Mouse (Mus musculus) cerebellum, adult 2 months (tissue): ENCODE measurements around the gene Map4k3. TPM values are rescaled to one million over a fixed set of nuclear protein-coding genes. Genes with fewer than 3 reads are reported as not detected.
"Not testable (repeated sequence)": the region's sequence is repeated elsewhere in the genome, so short reads cannot be mapped to it uniquely, and the experiment has no call there.

ENCODE experiments used
- DNase-seq, 2 experiments: peaks; one replicate each; pipeline ENCODE4 v3.0.0; 2021
- H3K27ac ChIP-seq: fragments of 200-500 bp; 2 replicates; pipeline ENCODE4 v1.5.1; 2012; ENCODE audit warnings: low read length, control low read depth, inconsistent platforms; ENCODE audit not compliant: insufficient read depth
- H3K27me3 ChIP-seq: fragments of 200-500 bp; 2 replicates; pipeline ENCODE4 v1.6.1; 2012; ENCODE audit warnings: inconsistent platforms, mild to moderate bottlenecking, low read length, moderate library complexity; ENCODE audit not compliant: control insufficient read depth, insufficient read depth
- H3K4me1 ChIP-seq: fragments of 200-500 bp; 2 replicates; pipeline ENCODE4 v1.6.1; 2011; ENCODE audit warnings: low read length; ENCODE audit not compliant: control insufficient read depth, insufficient read depth
- H3K4me3 ChIP-seq: fragments of 200-500 bp; replicated peaks from 2 replicates; pipeline ENCODE3; 2011; ENCODE audit warnings: mild to moderate bottlenecking, low read depth, low read length, control low read depth; ENCODE audit not compliant: insufficient read depth
- CTCF ChIP-seq: fragments of 200-500 bp; IDR thresholded peaks from 2 replicates; pipeline ENCODE4 v1.5.1; 2011; ENCODE audit warnings: low read depth, mild to moderate bottlenecking, control low read depth, low read length, moderate library complexity, borderline replicate concordance; ENCODE audit not compliant: insufficient read depth
- POLR2A ChIP-seq: fragments of 200-500 bp; IDR thresholded peaks from 2 replicates; pipeline ENCODE4 v1.6.1; 2011; ENCODE audit warnings: low read length, control low read depth, borderline replicate concordance; ENCODE audit not compliant: insufficient read depth
- WGBS: fragments of 180-500 bp; shearing (Covaris S2); methylation state at CpG from one replicate; pipeline ENCODE4 v1.1.7; 2018; 5-methylcytosine and 5-hydroxymethylcytosine counted together
- polyA plus RNA-seq: library from polyadenylated mRNA; depleted of rRNA; stranded (reverse); fragments of >200 nt; gene quantifications from 2 replicates; pipeline ENCODE4 v1.2.3, GENCODE M21; 2012

Map4k3 gene
- polyA plus RNA-seq, 1 experiment, result 45.3 TPM

DNA sequence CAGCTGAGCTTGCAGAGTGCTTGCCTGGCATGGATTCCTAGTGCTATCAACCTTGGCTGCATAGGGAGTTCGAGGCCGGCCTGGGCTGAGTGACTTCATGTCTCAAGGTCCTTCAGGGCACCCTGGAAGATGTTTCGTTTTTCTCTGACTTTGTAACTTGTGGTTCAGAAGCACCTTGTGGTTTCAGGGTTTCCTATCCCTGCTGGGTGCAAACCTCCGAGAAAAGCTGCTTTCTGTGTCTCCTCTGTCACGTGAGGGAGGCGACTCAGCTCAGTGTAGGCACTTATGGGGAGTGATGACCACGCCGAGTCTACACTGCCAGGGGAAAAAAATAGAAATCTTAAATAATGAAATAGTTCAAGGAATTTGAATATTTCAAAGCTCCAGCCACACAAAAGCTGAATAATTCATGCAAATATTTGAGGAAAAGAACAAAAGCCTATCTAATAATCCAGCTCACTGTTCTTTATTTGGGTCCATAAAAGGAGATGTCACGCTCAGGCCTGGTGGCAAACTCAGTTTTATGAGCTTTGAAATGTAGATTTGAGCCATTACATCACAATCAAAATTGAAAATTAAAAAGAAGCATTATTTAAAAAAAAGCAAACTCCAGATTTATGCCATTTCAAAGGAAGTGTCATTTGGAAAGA lies 34.2 kb upstream of the Map4k3 start:
- no peak for TF ChIP-seq POLR2A
- no peak for TF ChIP-seq CTCF
- no peak for DNase-seq
- WGBS, result 78% methylated on average over 9 of the region's 9 CpGs
- H3K27ac ChIP-seq, result no peak overlapping the region
- H3K27me3 ChIP-seq, result no peaks in the 10 kb centered on the region
- no peaks in the 10 kb centered on the region for H3K4me1 ChIP-seq
- H3K4me3 ChIP-seq, result no peak overlapping the region

DNA sequence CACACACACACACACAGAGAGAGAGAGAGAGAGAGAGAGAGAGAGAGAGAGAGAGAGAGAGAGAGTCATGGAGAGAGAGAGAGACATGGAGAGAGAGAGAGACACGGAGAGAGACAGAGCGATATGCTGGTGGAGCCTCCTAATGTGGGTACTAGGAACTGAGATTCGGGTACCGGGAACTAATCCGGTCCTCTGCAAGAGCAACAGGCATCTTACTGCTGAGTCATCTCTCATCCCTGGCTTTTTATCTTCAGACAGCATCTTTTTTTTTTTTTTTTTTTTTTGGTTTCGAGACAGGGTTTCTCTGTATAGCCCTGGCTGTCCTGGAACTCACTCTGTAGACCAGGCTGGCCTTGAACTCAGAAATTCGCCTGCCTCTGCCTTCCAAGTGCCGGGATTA lies 32.9 kb upstream of the Map4k3 start:
- not testable (repeated sequence) for H3K27ac ChIP-seq, DNase-seq, H3K27me3 ChIP-seq, H3K4me3 ChIP-seq, H3K4me1 ChIP-seq
- 92% methylated on average over 8 of the region's 8 CpGs for WGBS

DNA sequence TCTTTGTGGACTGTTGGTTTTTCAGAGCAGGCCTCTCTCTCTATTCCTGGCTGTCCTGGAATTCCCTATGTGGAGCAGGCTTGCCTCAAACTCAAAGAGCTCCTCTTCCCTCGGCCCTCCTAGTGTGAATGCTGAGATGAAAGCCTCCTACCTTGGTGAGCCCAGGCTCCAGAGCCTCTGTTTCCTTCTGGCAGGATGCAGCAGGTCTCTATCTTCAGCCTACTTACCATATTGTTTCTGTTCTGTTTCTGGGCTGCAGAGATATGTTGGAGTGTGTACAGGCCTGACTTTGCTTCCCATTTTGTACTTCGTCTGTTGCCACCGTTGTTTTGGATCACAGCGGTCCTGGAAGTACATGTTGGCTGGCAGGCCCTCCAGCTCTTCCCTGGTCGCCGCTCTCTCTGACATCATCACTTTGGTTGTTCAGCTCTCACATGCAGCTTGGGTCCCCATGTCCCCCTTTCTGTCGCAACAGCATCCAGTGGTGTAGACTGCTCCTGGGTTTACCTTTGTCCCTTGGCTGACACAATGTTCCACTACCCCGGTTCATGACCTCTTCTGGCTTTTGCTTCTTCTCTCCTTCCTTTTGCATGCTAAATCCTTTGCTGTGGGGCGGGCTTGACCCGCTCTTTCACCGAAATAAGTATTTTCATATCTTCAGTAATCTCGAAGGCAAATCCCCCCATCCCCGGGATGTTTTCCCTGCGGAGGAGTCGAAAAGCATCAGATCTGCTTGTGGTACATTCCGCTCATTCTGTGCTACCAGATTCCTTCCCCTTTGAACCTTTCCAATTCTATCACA lies 32.3 kb upstream of the Map4k3 start:
- 93% methylated on average over 16 of the region's 16 CpGs for WGBS
- Histone ChIP-seq H3K27me3 (no peaks in the 10 kb centered on the region), H3K4me1 (no peaks in the 10 kb centered on the region), H3K4me3 (no peak overlapping the region), H3K27ac (no peak overlapping the region)
- TF ChIP-seq CTCF (no peak), POLR2A (no peak)
- DNase-seq, result no peak

DNA sequence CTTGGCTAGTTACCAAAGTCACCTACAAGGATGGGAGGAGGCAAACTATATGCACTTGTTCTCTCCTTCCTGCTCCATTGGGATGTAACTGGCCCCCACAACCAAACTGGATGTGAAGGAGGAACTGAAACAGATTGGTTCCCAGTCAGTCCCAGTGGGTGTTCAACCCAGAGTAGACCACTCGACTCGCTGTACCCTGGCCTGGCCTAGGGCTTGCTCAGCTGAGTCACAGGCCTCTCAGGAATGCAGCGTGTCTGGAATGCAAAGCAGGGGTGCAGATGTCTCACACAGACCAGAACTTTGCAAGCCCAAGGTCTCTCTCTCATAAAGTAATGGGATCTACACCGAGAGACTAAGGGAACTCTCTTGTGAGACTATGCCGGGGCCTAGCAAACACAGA lies 27.8 kb upstream of the Map4k3 start:
- no peak for DNase-seq
- Histone ChIP-seq H3K4me1 (no peaks in the 10 kb centered on the region), H3K27me3 (no peaks in the 10 kb centered on the region), H3K27ac (no peak overlapping the region), H3K4me3 (no peak overlapping the region)
- WGBS, result 80% methylated on average over 5 of the region's 5 CpGs
- TF ChIP-seq POLR2A (no peak), CTCF (no peak)

DNA sequence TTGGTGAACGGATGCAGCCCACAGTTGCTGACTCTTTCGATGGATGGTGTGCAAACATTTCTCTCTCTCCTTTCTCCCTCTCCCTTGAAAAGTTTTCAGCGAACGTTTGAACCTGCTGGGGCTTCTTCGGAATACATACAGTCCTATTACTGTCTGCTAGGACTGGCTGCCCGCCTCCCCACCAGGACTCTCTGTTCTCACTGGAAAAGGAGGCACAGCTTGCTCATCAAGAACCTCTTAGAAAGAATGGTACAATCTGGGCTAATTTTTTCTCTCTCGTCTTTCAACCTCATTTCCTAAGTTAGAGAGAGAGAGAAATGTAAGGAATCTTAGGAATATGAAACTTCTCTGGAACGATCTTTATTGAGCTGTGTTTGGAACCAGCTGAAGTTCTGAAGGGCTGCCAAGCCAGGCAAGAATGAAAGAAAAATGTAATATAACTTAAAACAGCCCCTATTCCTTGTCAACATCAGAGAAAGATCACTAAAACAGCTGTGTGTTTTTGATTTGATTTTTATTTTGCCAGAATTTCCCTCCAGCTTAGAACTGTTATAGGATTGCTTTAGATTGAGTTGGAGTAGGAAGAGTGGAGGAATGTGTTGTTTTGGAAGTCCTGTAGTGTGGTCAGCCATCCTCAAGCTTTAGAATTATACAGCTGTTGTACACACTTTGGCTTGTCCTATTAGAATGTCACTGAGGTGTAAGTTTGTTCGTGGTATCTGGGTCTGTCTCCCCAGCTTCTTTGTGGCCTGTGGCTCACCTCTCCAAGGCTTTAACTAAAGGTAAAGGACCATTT lies 27.0 kb upstream of the Map4k3 start:
- Histone ChIP-seq H3K27ac (no peak overlapping the region), H3K4me3 (no peak overlapping the region), H3K4me1 (no peaks in the 10 kb centered on the region), H3K27me3 (no peaks in the 10 kb centered on the region)
- no peak for DNase-seq
- TF ChIP-seq POLR2A, result no peak
- no peak for TF ChIP-seq CTCF
- 77% methylated on average over 9 of the region's 9 CpGs for WGBS

DNA sequence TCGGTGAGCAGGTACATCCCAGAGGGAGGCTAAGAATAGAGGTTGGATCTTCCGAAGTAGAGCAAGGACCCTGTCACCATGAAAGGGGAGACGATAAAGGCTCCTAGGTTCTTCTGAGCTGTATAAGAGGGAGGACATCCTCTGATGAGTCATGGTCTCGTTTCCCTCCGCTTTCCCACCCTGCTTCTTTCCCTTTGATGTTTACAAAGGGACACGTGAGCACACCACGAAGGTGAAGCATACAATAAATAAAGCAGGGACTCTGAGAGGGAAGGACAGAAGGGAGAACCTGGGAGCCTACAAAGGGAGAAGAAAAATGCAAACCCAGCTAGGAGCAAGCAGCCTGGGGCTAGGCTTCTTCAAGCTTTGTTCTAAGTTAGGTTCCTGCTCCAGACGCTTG lies 26.3 kb upstream of the Map4k3 start:
- 77% methylated on average over 8 of the region's 8 CpGs for WGBS
- Histone ChIP-seq H3K4me1 (no peaks in the 10 kb centered on the region), H3K4me3 (no peak overlapping the region), H3K27me3 (no peaks in the 10 kb centered on the region), H3K27ac (no peak overlapping the region)
- no peak for DNase-seq
- TF ChIP-seq POLR2A, result no peak
- no peak for TF ChIP-seq CTCF

DNA sequence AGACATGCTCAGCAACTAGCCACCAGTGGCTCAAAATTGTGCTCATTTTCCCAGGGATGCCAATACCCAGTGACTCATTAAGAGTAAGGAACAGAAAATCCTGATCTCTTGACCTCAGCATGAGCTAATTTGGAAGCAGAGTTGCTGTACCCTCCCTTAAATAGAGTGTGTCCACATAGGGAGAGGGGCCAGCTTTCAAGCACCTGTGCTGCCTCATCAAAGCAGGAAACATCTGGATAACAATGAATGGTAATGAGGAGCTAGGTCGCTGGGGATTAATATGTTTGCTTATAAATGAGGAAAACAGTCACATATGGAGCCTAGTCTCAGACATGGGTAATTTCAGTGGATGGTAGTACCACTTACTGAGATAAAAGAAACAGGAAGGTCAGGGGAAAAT lies 24.2 kb upstream of the Map4k3 start:
- TF ChIP-seq POLR2A (no peak), CTCF (no peak)
- no peaks in the 10 kb centered on the region for H3K27me3 ChIP-seq
- H3K4me1 ChIP-seq, result no peaks in the 10 kb centered on the region
- 48% methylated on average over 1 of the region's 1 CpGs for WGBS
- H3K27ac ChIP-seq, result no peak overlapping the region
- no peak overlapping the region for H3K4me3 ChIP-seq
- no peak for DNase-seq

DNA sequence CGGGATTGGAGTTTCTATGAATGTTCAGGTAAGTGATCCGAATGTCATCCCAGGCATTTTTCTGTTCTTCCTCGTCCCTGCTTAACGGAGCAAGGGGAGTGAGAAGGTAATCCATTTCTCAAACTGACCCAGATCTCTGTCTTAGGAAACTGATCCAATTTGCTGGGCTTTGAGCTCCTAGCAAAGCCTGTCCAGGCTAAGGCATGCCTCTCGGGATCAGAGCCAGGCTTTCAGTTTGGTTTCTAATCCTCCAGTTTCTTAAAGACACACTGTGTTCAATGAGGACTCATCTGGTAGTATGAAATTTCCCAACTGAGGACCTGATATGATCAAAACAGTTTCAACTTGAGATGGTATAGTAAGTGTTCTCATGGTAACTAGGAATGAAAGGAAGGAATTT lies 11.1 kb upstream of the Map4k3 start:
- 64% methylated on average over 5 of the region's 5 CpGs for WGBS
- H3K27me3 ChIP-seq, result no peaks in the 10 kb centered on the region

More for the DNA sequence above, 11.1 kb upstream of the Map4k3 start:
- TF ChIP-seq CTCF (no peak), POLR2A (no peak)
- no peak for DNase-seq
- Histone ChIP-seq H3K27ac (no peak overlapping the region), H3K4me3 (no peak overlapping the region), H3K4me1 (no peaks in the 10 kb centered on the region)
